8 mouse cellular contexts compared by ENCODE assay signal in the genomic region with DNA sequence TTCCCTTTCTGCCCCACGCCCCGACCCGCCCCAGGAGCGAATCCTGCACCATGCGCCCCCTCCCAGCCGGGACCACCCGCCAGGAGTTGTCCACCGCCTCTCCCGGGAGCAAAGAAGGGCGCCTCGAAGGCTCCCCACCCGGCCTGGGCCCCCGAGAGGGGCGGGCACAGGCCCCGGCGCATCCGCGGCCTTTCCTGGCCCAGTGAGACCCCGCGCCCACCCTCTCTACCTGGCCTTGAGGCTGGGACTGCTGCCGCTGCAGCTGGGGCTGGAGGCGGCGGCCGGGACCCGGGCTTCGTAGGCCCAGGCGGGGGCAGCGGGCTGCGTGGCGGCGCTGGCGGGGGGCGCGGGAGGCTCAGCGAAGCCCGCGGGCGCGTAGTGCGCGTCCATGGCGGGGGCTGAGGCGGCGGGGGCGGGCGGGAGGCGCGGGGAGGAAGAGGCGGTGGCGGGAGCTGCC. TPM values are rescaled to one million over a fixed set of nuclear protein-coding genes. Genes with fewer than 3 reads are reported as not detected.
A peak's percentile ranks its signal among the peaks of the same experiment; 100 is the strongest.
DNase-seq lines count a peak whose midpoint lies in the region; ATAC-seq and TF ChIP-seq lines count a peak whose summit lies in the region.

A gene (minus strand): TSS at position 390 of the 457 bp plus-strand sequence.

- H3K4me3 ChIP-seq in kidney, embryonic 16.5 days (ENCODE audit: low read length) = peak within 1 kb of the TSS; percentile 98
- peak within 1 kb of the TSS; percentile 90 for H3K4me3 ChIP-seq in ES-Bruce4 (ENCODE audit: low read depth, low read length)
- H3K4me3 ChIP-seq in embryonic facial prominence, embryonic 11.5 days (ENCODE audit: low read depth, low read length) = peak within 1 kb of the TSS; percentile 98
- peak within 1 kb of the TSS; percentile 78 to 86 for H3K4me3 ChIP-seq in heart, embryonic 14.5 days (ENCODE audit: control insufficient read depth in 1 of 2, insufficient read depth in 1 of 2, low read depth in 1 of 2, low read length in 2 of 2)
- H3K4me3 ChIP-seq in limb, embryonic 13.5 days = peak within 1 kb of the TSS; percentile 93
- H3K4me3 ChIP-seq in stomach, embryonic 16.5 days (replicated peaks; ENCODE audit: low read length) = peak within 1 kb of the TSS; percentile 93

- WGBS in kidney, embryonic 16.5 days = under 1% methylated on average over 32 of the region's 50 CpGs
- 0% methylated on average over 25 of the region's 50 CpGs for WGBS in embryonic facial prominence, embryonic 11.5 days
- WGBS in heart, embryonic 14.5 days = under 1% methylated on average over 44 of the region's 50 CpGs
- WGBS in limb, embryonic 13.5 days = under 1% methylated on average over 24 of the region's 50 CpGs
- WGBS in stomach, embryonic 16.5 days = under 1% methylated on average over 41 of the region's 50 CpGs

- TF ChIP-seq CTCF in ES-Bruce4 (IDR thresholded peaks at IDR 0.05; ENCODE audit: low read depth, low read length) = no peak

- peak within 1 kb of the TSS; percentile 99 for H3K27ac ChIP-seq in kidney, embryonic 16.5 days (ENCODE audit: low read length)
- H3K27ac ChIP-seq in ES-Bruce4 (ENCODE audit: insufficient read depth, low read length) = peak within 1 kb of the TSS; percentile 96
- H3K27ac ChIP-seq in embryonic facial prominence, embryonic 11.5 days (replicated peaks; ENCODE audit: low read depth, low read length) = peak within 1 kb of the TSS; percentile 99
- peak within 1 kb of the TSS; percentile 92 to 95 for H3K27ac ChIP-seq in heart, embryonic 14.5 days (replicated peaks in 1 of 2; ENCODE audit: control insufficient read depth in 1 of 2, insufficient read depth in 1 of 2, low read depth in 2 of 2, low read length in 2 of 2)
- H3K27ac ChIP-seq in limb, embryonic 13.5 days = peak within 1 kb of the TSS; percentile 98
- H3K27ac ChIP-seq in stomach, embryonic 16.5 days (ENCODE audit: low read length) = peak within 1 kb of the TSS; percentile 98

- H3K27me3 ChIP-seq in kidney, embryonic 16.5 days (ENCODE audit: insufficient read depth, low read length) = no peaks in the 10 kb centered on the region
- H3K27me3 ChIP-seq in ES-Bruce4 (ENCODE audit: control insufficient read depth, insufficient read depth, low read length, poor library complexity, severe bottlenecking) = no peaks in the 10 kb centered on the region
- no peaks in the 10 kb centered on the region for H3K27me3 ChIP-seq in embryonic facial prominence, embryonic 11.5 days (ENCODE audit: control insufficient read depth, insufficient read depth, low read length)
- H3K27me3 ChIP-seq in heart, embryonic 14.5 days (ENCODE audit: control insufficient read depth, insufficient read depth, low read length) = no peaks in the 10 kb centered on the region
- no peaks in the 10 kb centered on the region for H3K27me3 ChIP-seq in limb, embryonic 13.5 days
- no peaks in the 10 kb centered on the region for H3K27me3 ChIP-seq in stomach, embryonic 16.5 days (ENCODE audit: control insufficient read depth, insufficient read depth, low read length)

- no peaks in the 10 kb centered on the region for H3K9me3 ChIP-seq in kidney, embryonic 16.5 days (ENCODE audit: low read length)
- no peaks in the 10 kb centered on the region for H3K9me3 ChIP-seq in ES-Bruce4 (replicated peaks; ENCODE audit: control insufficient read depth, insufficient read depth, low read length, poor library complexity, severe bottlenecking)
- no peaks in the 10 kb centered on the region for H3K9me3 ChIP-seq in embryonic facial prominence, embryonic 11.5 days (replicated peaks; ENCODE audit: control insufficient read depth, low read length)
- H3K9me3 ChIP-seq in heart, embryonic 14.5 days (ENCODE audit: control insufficient read depth, low read length) = no peaks in the 10 kb centered on the region
- no peaks in the 10 kb centered on the region for H3K9me3 ChIP-seq in limb, embryonic 13.5 days
- no peaks in the 10 kb centered on the region for H3K9me3 ChIP-seq in stomach, embryonic 16.5 days (replicated peaks; ENCODE audit: control insufficient read depth, low read length)

- TF ChIP-seq POLR2A in ES-Bruce4 (IDR thresholded peaks at IDR 0.05; ENCODE audit: insufficient read depth, low read length) = no peak

- no peak for TF ChIP-seq EP300 in ES-Bruce4 (IDR thresholded peaks at IDR 0.05; ENCODE audit: insufficient read depth, low read depth, low read length)

- peak; percentile 75 for ATAC-seq in kidney, embryonic 16.5 days (ENCODE audit: low FRiP score, low TSS enrichment)
- peak; percentile 79 for ATAC-seq in embryonic facial prominence, embryonic 11.5 days (replicated peaks; ENCODE audit: insufficient number of reproducible peaks, low FRiP score, low TSS enrichment, low read depth)
- peak; percentile 52 for ATAC-seq in heart, embryonic 14.5 days (ENCODE audit: insufficient number of reproducible peaks, insufficient read depth, low FRiP score, low read depth)
- peak; percentile 74 for ATAC-seq in limb, embryonic 13.5 days (ENCODE audit: low FRiP score, low read depth)
- ATAC-seq in stomach, embryonic 16.5 days (ENCODE audit: insufficient read depth, low FRiP score) = peak; percentile 69

- H3K36me3 ChIP-seq in kidney, embryonic 16.5 days (ENCODE audit: insufficient read depth, low read length) = no peaks in the 10 kb centered on the region
- no peaks in the 10 kb centered on the region for H3K36me3 ChIP-seq in ES-Bruce4 (ENCODE audit: control insufficient read depth, insufficient read depth, low read length, poor library complexity, severe bottlenecking)
- H3K36me3 ChIP-seq in embryonic facial prominence, embryonic 11.5 days (replicated peaks; ENCODE audit: control insufficient read depth, insufficient read depth, low read depth, low read length) = no peaks in the 10 kb centered on the region
- no peaks in the 10 kb centered on the region for H3K36me3 ChIP-seq in heart, embryonic 14.5 days (ENCODE audit: control insufficient read depth, insufficient read depth, low read length)
- no peaks in the 10 kb centered on the region for H3K36me3 ChIP-seq in limb, embryonic 13.5 days
- no peaks in the 10 kb centered on the region for H3K36me3 ChIP-seq in stomach, embryonic 16.5 days (ENCODE audit: control insufficient read depth, insufficient read depth, low read length)

- DNase-seq in kidney, adult 9 months = no peak
- DNase-seq in embryonic facial prominence, embryonic 11.5 days (ENCODE audit: low spot score) = no peak
- DNase-seq in kidney, postnatal 10 days = no peak

- H3K4me1 ChIP-seq in kidney, embryonic 16.5 days (ENCODE audit: insufficient read depth, low read length) = peaks cover 15% of the 10 kb centered on the region; the same call in 1 of the 2 replicates
- H3K4me1 ChIP-seq in ES-Bruce4 (ENCODE audit: control insufficient read depth, insufficient read depth, low read length) = no peaks in the 10 kb centered on the region
- no peaks in the 10 kb centered on the region for H3K4me1 ChIP-seq in embryonic facial prominence, embryonic 11.5 days (ENCODE audit: control insufficient read depth, insufficient read depth, low read length)
- H3K4me1 ChIP-seq in heart, embryonic 14.5 days (ENCODE audit: control insufficient read depth in 2 of 2, insufficient read depth in 2 of 2, low read length in 2 of 2) = peaks cover 0 to 22% of the 10 kb centered on the region in 2 experiments; a peak in 1 of 4 replicates
- H3K4me1 ChIP-seq in limb, embryonic 13.5 days = peaks cover 19% of the 10 kb centered on the region
- peaks cover 7% of the 10 kb centered on the region; the same call in 1 of the 2 replicates for H3K4me1 ChIP-seq in stomach, embryonic 16.5 days (ENCODE audit: control insufficient read depth, insufficient read depth, low read length)

- H3K9ac ChIP-seq in kidney, embryonic 16.5 days (replicated peaks; ENCODE audit: low read length) = peak within 1 kb of the TSS; percentile 100
- peak within 1 kb of the TSS; percentile 99 for H3K9ac ChIP-seq in ES-Bruce4 (ENCODE audit: low read depth, poor library complexity, severe bottlenecking)
- H3K9ac ChIP-seq in embryonic facial prominence, embryonic 11.5 days (replicated peaks; ENCODE audit: low read length) = peak within 1 kb of the TSS; percentile 99
- peak within 1 kb of the TSS; percentile 99 for H3K9ac ChIP-seq in heart, embryonic 14.5 days (ENCODE audit: low read length)
- peak within 1 kb of the TSS; percentile 98 for H3K9ac ChIP-seq in limb, embryonic 13.5 days
- peak within 1 kb of the TSS; percentile 100 for H3K9ac ChIP-seq in stomach, embryonic 16.5 days (ENCODE audit: low read length)

- H3K4me2 ChIP-seq in kidney, embryonic 16.5 days (replicated peaks; ENCODE audit: low read depth, low read length) = peak within 1 kb of the TSS; percentile 90
- H3K4me2 ChIP-seq in embryonic facial prominence, embryonic 11.5 days (ENCODE audit: low read depth, low read length) = peak within 1 kb of the TSS; percentile 84
- peak within 1 kb of the TSS; percentile 79 for H3K4me2 ChIP-seq in heart, embryonic 14.5 days (ENCODE audit: low read length)
- peak within 1 kb of the TSS; percentile 82 for H3K4me2 ChIP-seq in limb, embryonic 13.5 days (replicated peaks)
- H3K4me2 ChIP-seq in stomach, embryonic 16.5 days (ENCODE audit: low read depth, low read length) = peak within 1 kb of the TSS; percentile 95

RNA-seq across cellular contexts. Expression of the gene that starts here (rescaled TPM):
- polyA plus RNA-seq in kidney, embryonic 16.5 days (2015; fragmentation: Nextera tagmentation; extraction: Ambion mirVana) = 9.0 and 10.6 TPM in 2 replicates
- 47.6 and 49.5 TPM in 2 replicates for polyA plus RNA-seq in ES-Bruce4 (2011; ENCODE audit: insufficient read depth, insufficient read length, low read depth, missing spikeins)
- polyA plus RNA-seq in embryonic facial prominence, embryonic 11.5 days (2014; fragmentation: Nextera tagmentation; extraction: Ambion mirVana) = 17.1 and 18.8 TPM in 2 replicates
- polyA plus RNA-seq in heart, embryonic 14.5 days (2014; fragmentation: Nextera tagmentation; extraction: Ambion mirVana) = 11.1 and 11.9 TPM in 2 replicates
- polyA plus RNA-seq in limb, embryonic 13.5 days (2015; fragmentation: Nextera tagmentation; extraction: Ambion mirVana) = 11.6 and 12.0 TPM in 2 replicates
- polyA plus RNA-seq in stomach, embryonic 16.5 days (2015; fragmentation: Nextera tagmentation; extraction: Ambion mirVana) = 7.2 TPM in 2 replicates
